Mouse (Mus musculus): ENCODE measurements around the gene Rgs16. TPM values are rescaled to one million over a fixed set of nuclear protein-coding genes. Genes with fewer than 3 reads are reported as not detected.

Gene Rgs16
- polyA plus RNA-seq, 1 experiment: 0.34 TPM

DNA sequence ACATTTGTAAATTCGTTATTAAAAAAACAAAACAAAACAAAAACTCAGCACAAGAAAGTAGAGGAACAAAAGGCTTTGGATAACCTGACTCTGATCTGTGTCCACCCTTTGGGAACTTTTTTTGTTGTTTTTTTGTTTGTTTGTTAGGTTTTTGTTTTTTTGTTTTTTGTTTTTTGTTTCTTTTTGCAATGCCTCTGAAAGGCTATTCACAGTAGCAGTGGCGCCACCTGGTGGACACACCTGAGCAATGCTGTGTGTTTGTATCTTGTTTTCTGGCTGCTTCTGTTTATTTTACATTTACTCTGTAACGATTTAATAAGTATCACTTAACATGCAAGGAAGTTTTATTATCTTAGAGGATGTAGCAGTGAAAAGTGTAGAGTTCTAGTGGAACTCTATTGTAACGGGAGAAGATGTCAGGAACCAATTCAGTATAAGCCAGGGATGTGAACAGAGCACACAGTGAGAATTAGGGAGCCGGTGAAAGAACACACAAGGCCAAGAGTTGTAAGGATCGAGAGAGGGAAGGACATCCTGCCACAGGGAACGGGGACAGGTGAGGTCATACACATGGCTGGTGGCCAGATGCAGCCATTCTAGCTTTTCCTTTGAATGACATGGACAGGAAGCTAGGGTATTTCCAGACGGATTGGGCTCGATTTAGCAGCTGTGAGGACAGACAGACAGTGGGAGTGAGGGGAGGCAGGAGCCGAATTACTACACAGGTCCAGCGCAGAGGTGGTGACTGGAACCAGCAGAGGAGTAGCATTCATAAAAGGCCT is 2.4 kb downstream of the Rgs16 start:
- no peak overlapping the region for H3K4me3 ChIP-seq (ENCODE audit: low read depth, low read length)
- 46% methylated on average over 11 of the region's 11 CpGs for WGBS

DNA sequence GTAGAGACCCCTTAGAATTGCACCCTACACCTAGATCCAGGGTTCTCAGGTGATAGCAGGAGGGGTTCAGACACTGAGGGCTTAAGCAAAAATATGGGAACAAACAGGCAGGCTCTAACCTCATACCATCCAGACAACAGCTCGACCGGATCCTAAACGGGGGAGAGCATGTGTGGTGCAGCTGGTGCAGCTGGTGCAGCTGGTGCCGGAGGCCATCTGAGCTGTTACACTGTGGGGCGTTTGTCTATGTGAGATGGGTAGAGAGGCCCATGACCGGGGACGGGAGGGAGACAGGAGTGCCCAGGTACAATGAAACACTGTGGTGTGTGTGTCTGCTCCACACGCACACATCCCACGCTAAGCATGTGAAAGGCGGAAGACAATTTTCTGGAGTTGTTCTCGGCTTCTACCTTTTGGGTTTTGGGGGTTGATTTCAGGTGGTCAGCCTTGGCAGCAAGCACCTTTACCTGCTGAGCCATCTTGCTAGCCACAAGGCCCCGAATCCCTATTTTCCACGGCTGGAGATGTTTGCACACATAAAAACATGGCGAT is 6.0 kb downstream of the Rgs16 start:
- H3K4me3 ChIP-seq (ENCODE audit: low read depth, low read length): no peak overlapping the region
- TF ChIP-seq POLR2A (IDR thresholded peaks at IDR 0.05; ENCODE audit: low read depth, low read length) (no peak), CTCF (IDR thresholded peaks at IDR 0.05; ENCODE audit: extremely low read depth, insufficient read length, insufficient replicate concordance, low read depth, low read length) (no peak)
- no peaks in the 10 kb centered on the region for H3K36me3 ChIP-seq (ENCODE audit: control insufficient read depth, insufficient read depth, low read length)
- peaks cover 22% of the 10 kb centered on the region; the same call in 1 of the 2 replicates for H3K4me1 ChIP-seq (ENCODE audit: control insufficient read depth, insufficient read depth, insufficient read length, low read length)
- 82% methylated on average over 14 of the region's 14 CpGs for WGBS
- no peak overlapping the region for H3K27ac ChIP-seq (ENCODE audit: insufficient read depth, low read depth, low read length)
- H3K27me3 ChIP-seq (ENCODE audit: control insufficient read depth, insufficient read depth, low read length): no peaks in the 10 kb centered on the region

More for the DNA sequence above, 2.4 kb downstream of the Rgs16 start:
- H3K27ac ChIP-seq (ENCODE audit: insufficient read depth, low read depth, low read length): no peak overlapping the region
- peaks cover 4% of the 10 kb centered on the region; the same call in 1 of the 2 replicates for H3K4me1 ChIP-seq (ENCODE audit: control insufficient read depth, insufficient read depth, insufficient read length, low read length)
- H3K27me3 ChIP-seq (ENCODE audit: control insufficient read depth, insufficient read depth, low read length): peaks cover 21% of the 10 kb centered on the region
- H3K36me3 ChIP-seq (ENCODE audit: control insufficient read depth, insufficient read depth, low read length): no peaks in the 10 kb centered on the region
- peak; percentile 48; the same call in 1 of the 2 replicates for TF ChIP-seq CTCF (IDR thresholded peaks at IDR 0.05; ENCODE audit: extremely low read depth, insufficient read length, insufficient replicate concordance, low read depth, low read length)
- no peak for TF ChIP-seq POLR2A (IDR thresholded peaks at IDR 0.05; ENCODE audit: low read depth, low read length)

DNA sequence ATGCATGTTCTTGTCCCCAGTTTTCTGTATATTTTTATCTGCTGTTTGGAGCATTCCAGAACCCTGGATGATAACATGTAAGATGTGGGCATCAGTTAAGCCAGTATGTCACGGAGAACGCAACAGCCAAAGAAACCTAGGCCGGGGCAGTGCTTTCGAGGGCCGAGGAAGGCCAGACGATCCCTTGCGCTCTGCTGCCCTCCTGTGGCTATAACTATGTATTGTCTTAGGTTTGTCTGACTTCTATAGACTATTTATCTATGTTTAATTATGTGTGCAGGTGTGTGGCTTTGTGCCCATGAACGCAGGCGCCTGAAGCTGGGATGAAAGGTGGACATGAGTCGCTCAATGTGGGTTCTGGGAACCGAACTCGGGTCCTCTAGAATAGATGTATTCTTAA is 6.6 kb downstream of the Rgs16 start:
- Histone ChIP-seq H3K27ac (ENCODE audit: insufficient read depth, low read depth, low read length) (no peak overlapping the region), H3K27me3 (ENCODE audit: control insufficient read depth, insufficient read depth, low read length) (no peaks in the 10 kb centered on the region), H3K4me3 (ENCODE audit: low read depth, low read length) (no peak overlapping the region), H3K4me1 (ENCODE audit: control insufficient read depth, insufficient read depth, insufficient read length, low read length) (peaks cover 24% of the 10 kb centered on the region; the same call in 1 of the 2 replicates), H3K36me3 (ENCODE audit: control insufficient read depth, insufficient read depth, low read length) (no peaks in the 10 kb centered on the region)
- 4% methylated on average over 12 of the region's 12 CpGs for WGBS
- TF ChIP-seq POLR2A (IDR thresholded peaks at IDR 0.05; ENCODE audit: low read depth, low read length): no peak
- TF ChIP-seq CTCF (IDR thresholded peaks at IDR 0.05; ENCODE audit: extremely low read depth, insufficient read length, insufficient replicate concordance, low read depth, low read length): peak; percentile 95

DNA sequence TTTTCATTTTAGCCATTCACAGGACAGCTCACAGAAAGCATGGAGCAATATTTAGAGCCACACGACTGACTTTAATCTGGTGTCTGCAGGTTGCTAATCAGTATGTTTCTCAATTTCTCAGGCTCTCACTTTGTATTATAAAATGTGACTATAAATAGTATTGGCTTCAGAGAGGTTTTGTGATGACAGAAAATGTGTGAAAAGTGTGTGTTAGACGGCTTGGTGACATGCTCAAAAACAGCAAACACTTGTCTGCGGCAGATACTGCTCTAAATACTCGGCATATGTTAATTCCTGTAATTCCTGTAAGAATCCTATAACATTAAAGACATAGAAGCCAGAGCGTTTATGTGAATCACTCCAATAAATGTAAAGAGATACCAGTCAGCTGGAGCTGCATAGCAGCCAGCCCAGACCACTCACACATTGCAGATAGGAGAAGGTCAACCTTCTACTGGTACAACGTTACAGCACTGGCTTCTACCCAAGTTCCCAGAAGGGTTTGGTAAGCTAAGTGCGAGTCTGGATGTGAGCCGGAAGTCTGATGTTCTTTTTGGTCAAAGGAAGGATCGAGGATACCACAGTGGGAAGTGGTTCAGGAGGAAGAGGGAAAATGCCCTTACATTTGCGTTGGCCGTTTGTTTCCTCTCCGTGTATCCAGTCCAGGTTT is 7.8 kb downstream of the Rgs16 start:
- Histone ChIP-seq H3K4me1 (ENCODE audit: control insufficient read depth, insufficient read depth, insufficient read length, low read length) (peaks cover 24% of the 10 kb centered on the region), H3K27ac (ENCODE audit: insufficient read depth, low read depth, low read length) (no peak overlapping the region), H3K27me3 (ENCODE audit: control insufficient read depth, insufficient read depth, low read length) (no peaks in the 10 kb centered on the region), H3K4me3 (ENCODE audit: low read depth, low read length) (no peak overlapping the region), H3K36me3 (ENCODE audit: control insufficient read depth, insufficient read depth, low read length) (no peaks in the 10 kb centered on the region)
- WGBS: 76% methylated on average over 12 of the region's 12 CpGs
- TF ChIP-seq POLR2A (IDR thresholded peaks at IDR 0.05; ENCODE audit: low read depth, low read length) (no peak), CTCF (IDR thresholded peaks at IDR 0.05; ENCODE audit: extremely low read depth, insufficient read length, insufficient replicate concordance, low read depth, low read length) (no peak)

GRCm38 (mm10) chr1:153748549-153748948 is 8.4 kb downstream of the Rgs16 start:
- H3K36me3 ChIP-seq (ENCODE audit: control insufficient read depth, insufficient read depth, low read length): peaks cover under 1% of the 10 kb centered on the region; the same call in 1 of the 2 replicates
- H3K27ac ChIP-seq (ENCODE audit: insufficient read depth, low read depth, low read length): no peak overlapping the region
- 17% methylated on average over 1 of the region's 1 CpGs for WGBS
- H3K4me1 ChIP-seq (ENCODE audit: control insufficient read depth, insufficient read depth, insufficient read length, low read length): peaks cover 28% of the 10 kb centered on the region
- H3K27me3 ChIP-seq (ENCODE audit: control insufficient read depth, insufficient read depth, low read length): no peaks in the 10 kb centered on the region
- TF ChIP-seq POLR2A (IDR thresholded peaks at IDR 0.05; ENCODE audit: low read depth, low read length): no peak
- no peak for TF ChIP-seq CTCF (IDR thresholded peaks at IDR 0.05; ENCODE audit: extremely low read depth, insufficient read length, insufficient replicate concordance, low read depth, low read length)
- no peak overlapping the region for H3K4me3 ChIP-seq (ENCODE audit: low read depth, low read length)

DNA sequence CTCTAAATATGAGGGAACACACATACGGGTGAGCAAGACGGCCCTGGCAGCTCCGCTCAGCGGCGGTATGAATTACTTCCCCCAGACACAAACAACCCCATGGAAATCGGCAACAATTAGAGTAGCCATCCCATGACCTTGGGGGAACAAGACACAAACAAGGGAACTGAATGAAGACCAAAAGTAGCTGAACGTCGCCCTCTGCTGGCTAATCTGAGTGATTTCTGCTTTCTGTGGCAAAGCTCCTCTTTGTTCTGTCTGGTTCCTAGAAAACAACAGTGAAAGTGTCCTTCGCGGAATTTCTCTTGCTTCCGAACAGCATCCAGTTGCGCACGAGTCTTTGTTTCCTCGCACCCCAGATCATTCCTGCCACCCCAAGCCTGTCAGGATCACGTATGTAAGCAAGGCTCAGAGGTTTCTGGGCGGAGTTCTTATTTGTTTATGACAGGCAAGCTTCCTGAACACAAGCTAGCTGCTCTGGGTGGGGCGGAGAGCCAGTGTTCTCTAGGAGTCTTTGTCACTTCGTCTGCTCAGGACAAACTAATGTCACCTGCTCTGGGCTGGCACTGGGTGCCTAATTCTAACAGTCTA is 9.2 kb downstream of the Rgs16 start, which contains the start of gene Rnasel:
Gene Rnasel (plus strand): TSS at position 216 of the 591 bp plus-strand sequence.
- under 1% methylated on average over 18 of the region's 18 CpGs for WGBS
- Histone ChIP-seq H3K4me1 (ENCODE audit: control insufficient read depth, insufficient read depth, insufficient read length, low read length) (peaks cover 28% of the 10 kb centered on the region), H3K4me3 (ENCODE audit: low read depth, low read length) (peak within 1 kb of the TSS; percentile 61), H3K36me3 (ENCODE audit: control insufficient read depth, insufficient read depth, low read length) (peaks cover 3% of the 10 kb centered on the region; the same call in 1 of the 2 replicates), H3K27ac (ENCODE audit: insufficient read depth, low read depth, low read length) (peak within 1 kb of the TSS; percentile 82), H3K27me3 (ENCODE audit: control insufficient read depth, insufficient read depth, low read length) (no peaks in the 10 kb centered on the region)
- TF ChIP-seq POLR2A (IDR thresholded peaks at IDR 0.05; ENCODE audit: low read depth, low read length) (peak; percentile 58; the same call in 1 of the 2 replicates), CTCF (IDR thresholded peaks at IDR 0.05; ENCODE audit: extremely low read depth, insufficient read length, insufficient replicate concordance, low read depth, low read length) (peak; percentile 65; the same call in 1 of the 2 replicates)

Measured in small intestine, adult 2 months (tissue).